Mouse (Mus musculus): ENCODE measurements around the gene Grik4. TPM values are rescaled to one million over a fixed set of nuclear protein-coding genes. Genes with fewer than 3 reads are reported as not detected.
A peak's percentile ranks its signal among the peaks of the same experiment; 100 is the strongest.

Grik4 gene
- polyA plus RNA-seq, 1 experiment from 2014 or later: 2.8 TPM

- no peak overlapping the region for H3K4me3 ChIP-seq (replicated peaks)
Observed at GRCm38 (mm10) chr9:42573616-42574350, 370.5 kb downstream of the Grik4 start.

GRCm38 (mm10) chr9:42573180-42573579 lies 371.1 kb downstream of the Grik4 start:
- peak; percentile 90 for ATAC-seq (ENCODE audit: low FRiP score)
- Histone ChIP-seq H3K4me1 (peaks cover 22% of the 10 kb centered on the region), H3K36me3 (replicated peaks) (no peaks in the 10 kb centered on the region), H3K9ac (no peak overlapping the region), H3K27ac (no peak overlapping the region; the same call in 1 of the 2 replicates), H3K4me3 (replicated peaks) (no peak overlapping the region), H3K4me2 (peak overlapping the region; percentile 44), H3K27me3 (peaks cover 16% of the 10 kb centered on the region; the same call in 1 of the 2 replicates), H3K9me3 (no peaks in the 10 kb centered on the region)
- WGBS: 6% methylated on average over 6 of the region's 6 CpGs

More at GRCm38 (mm10) chr9:42573616-42574350, 370.5 kb downstream of the Grik4 start:
- H3K9me3 ChIP-seq: no peaks in the 10 kb centered on the region
- no peak overlapping the region for H3K9ac ChIP-seq
- H3K36me3 ChIP-seq (replicated peaks): no peaks in the 10 kb centered on the region
- H3K27ac ChIP-seq: peak overlapping the region; percentile 65; the same call in 1 of the 2 replicates
- peak; percentile 55 for ATAC-seq (ENCODE audit: low FRiP score)
- peaks cover 16% of the 10 kb centered on the region; the same call in 1 of the 2 replicates for H3K27me3 ChIP-seq
- WGBS: 36% methylated on average over 14 of the region's 14 CpGs
- H3K4me2 ChIP-seq: peak overlapping the region; percentile 44
- peaks cover 22% of the 10 kb centered on the region for H3K4me1 ChIP-seq

- ATAC-seq (ENCODE audit: low FRiP score): no peak
- no peaks in the 10 kb centered on the region for H3K9me3 ChIP-seq
- H3K4me3 ChIP-seq (replicated peaks): no peak overlapping the region
- H3K27me3 ChIP-seq: no peaks in the 10 kb centered on the region
- no peak overlapping the region for H3K27ac ChIP-seq
- H3K4me1 ChIP-seq: peaks cover 15% of the 10 kb centered on the region
- 88% methylated on average over 4 of the region's 4 CpGs for WGBS
- no peak overlapping the region for H3K9ac ChIP-seq
- H3K4me2 ChIP-seq: no peak overlapping the region
- H3K36me3 ChIP-seq (replicated peaks): no peaks in the 10 kb centered on the region
Observed at GRCm38 (mm10) chr9:42565921-42566320, 378.4 kb downstream of the Grik4 start.

- H3K4me2 ChIP-seq: no peak overlapping the region
- no peak overlapping the region for H3K27ac ChIP-seq
- no peak overlapping the region for H3K4me3 ChIP-seq (replicated peaks)
- H3K4me1 ChIP-seq: peaks cover 2% of the 10 kb centered on the region
- H3K27me3 ChIP-seq: peaks cover 4% of the 10 kb centered on the region; the same call in 1 of the 2 replicates
- no peak for ATAC-seq (ENCODE audit: low FRiP score)
- no peak overlapping the region for H3K9ac ChIP-seq
- H3K36me3 ChIP-seq (replicated peaks): no peaks in the 10 kb centered on the region
- 97% methylated on average over 1 of the region's 1 CpGs for WGBS
- no peaks in the 10 kb centered on the region for H3K9me3 ChIP-seq
Observed at GRCm38 (mm10) chr9:42555186-42555585, 389.1 kb downstream of the Grik4 start.

GRCm38 (mm10) chr9:42550116-42550515 lies 394.2 kb downstream of the Grik4 start:
- peaks cover 5% of the 10 kb centered on the region for H3K4me1 ChIP-seq
- no peaks in the 10 kb centered on the region for H3K9me3 ChIP-seq
- no peak overlapping the region for H3K4me3 ChIP-seq (replicated peaks)
- no peak overlapping the region for H3K9ac ChIP-seq
- H3K27me3 ChIP-seq: peaks cover 4% of the 10 kb centered on the region; the same call in 1 of the 2 replicates
- H3K4me2 ChIP-seq: no peak overlapping the region
- peak; percentile 41; the same call in 1 of the 2 replicates for ATAC-seq (ENCODE audit: low FRiP score)
- H3K27ac ChIP-seq: no peak overlapping the region
- H3K36me3 ChIP-seq (replicated peaks): no peaks in the 10 kb centered on the region
- 18% methylated on average over 13 of the region's 13 CpGs for WGBS

GRCm38 (mm10) chr9:42548981-42549380 lies 395.3 kb downstream of the Grik4 start:
- Histone ChIP-seq H3K27me3 (peaks cover 4% of the 10 kb centered on the region; the same call in 1 of the 2 replicates), H3K27ac (no peak overlapping the region), H3K9ac (no peak overlapping the region), H3K4me1 (peaks cover 5% of the 10 kb centered on the region), H3K9me3 (no peaks in the 10 kb centered on the region), H3K36me3 (replicated peaks) (no peaks in the 10 kb centered on the region), H3K4me3 (replicated peaks) (no peak overlapping the region), H3K4me2 (no peak overlapping the region)
- ATAC-seq (ENCODE audit: low FRiP score): no peak
- WGBS: 69% methylated on average over 7 of the region's 7 CpGs

GRCm38 (mm10) chr9:42544521-42544920 lies 399.8 kb downstream of the Grik4 start:
- Histone ChIP-seq H3K27ac (no peak overlapping the region), H3K4me2 (no peak overlapping the region), H3K4me3 (replicated peaks) (no peak overlapping the region), H3K4me1 (no peaks in the 10 kb centered on the region), H3K9ac (no peak overlapping the region), H3K36me3 (replicated peaks) (no peaks in the 10 kb centered on the region), H3K9me3 (no peaks in the 10 kb centered on the region), H3K27me3 (no peaks in the 10 kb centered on the region)
- ATAC-seq (ENCODE audit: low FRiP score): no peak
- 75% methylated on average over 10 of the region's 10 CpGs for WGBS

- Histone ChIP-seq H3K4me3 (replicated peaks) (no peak overlapping the region), H3K9me3 (no peaks in the 10 kb centered on the region), H3K27me3 (no peaks in the 10 kb centered on the region), H3K9ac (no peak overlapping the region), H3K4me2 (no peak overlapping the region), H3K27ac (0 out of 2 replicates have a peak overlapping the region, but pooled peaks have one; percentile 3), H3K4me1 (peaks cover 20% of the 10 kb centered on the region), H3K36me3 (replicated peaks) (no peaks in the 10 kb centered on the region)
- no peak for ATAC-seq (ENCODE audit: low FRiP score)
- WGBS: 72% methylated on average over 8 of the region's 8 CpGs
Observed at GRCm38 (mm10) chr9:42533491-42533890, 410.8 kb downstream of the Grik4 start.

GRCm38 (mm10) chr9:42533041-42533440 lies 411.3 kb downstream of the Grik4 start:
- H3K9ac ChIP-seq: no peak overlapping the region
- no peak for ATAC-seq (ENCODE audit: low FRiP score)
- no peaks in the 10 kb centered on the region for H3K36me3 ChIP-seq (replicated peaks)
- peaks cover 21% of the 10 kb centered on the region for H3K4me1 ChIP-seq
- H3K9me3 ChIP-seq: no peaks in the 10 kb centered on the region
- 0 out of 2 replicates have a peak overlapping the region, but pooled peaks have one; percentile 22 for H3K27ac ChIP-seq
- H3K27me3 ChIP-seq: no peaks in the 10 kb centered on the region
- no peak overlapping the region for H3K4me3 ChIP-seq (replicated peaks)
- H3K4me2 ChIP-seq: no peak overlapping the region
- WGBS: 5% methylated on average over 6 of the region's 6 CpGs

GRCm38 (mm10) chr9:42531951-42532350 lies 412.3 kb downstream of the Grik4 start:
- 48% methylated on average over 3 of the region's 3 CpGs for WGBS
- H3K9ac ChIP-seq: no peak overlapping the region
- H3K36me3 ChIP-seq (replicated peaks): no peaks in the 10 kb centered on the region
- no peak overlapping the region for H3K27ac ChIP-seq
- ATAC-seq (ENCODE audit: low FRiP score): no peak
- no peaks in the 10 kb centered on the region for H3K9me3 ChIP-seq
- H3K27me3 ChIP-seq: no peaks in the 10 kb centered on the region
- H3K4me2 ChIP-seq: no peak overlapping the region
- no peak overlapping the region for H3K4me3 ChIP-seq (replicated peaks)
- peaks cover 23% of the 10 kb centered on the region for H3K4me1 ChIP-seq

GRCm38 (mm10) chr9:42530221-42531152 lies 413.8 kb downstream of the Grik4 start:
- H3K4me2 ChIP-seq: no peak overlapping the region
- no peaks in the 10 kb centered on the region for H3K9me3 ChIP-seq
- 77% methylated on average over 7 of the region's 7 CpGs for WGBS
- H3K9ac ChIP-seq: no peak overlapping the region
- peak; percentile 46; the same call in 1 of the 2 replicates for ATAC-seq (ENCODE audit: low FRiP score)
- H3K27me3 ChIP-seq: no peaks in the 10 kb centered on the region
- H3K27ac ChIP-seq: peak overlapping the region; percentile 80
- no peak overlapping the region for H3K4me3 ChIP-seq (replicated peaks)
- peaks cover 23% of the 10 kb centered on the region for H3K4me1 ChIP-seq
- no peaks in the 10 kb centered on the region for H3K36me3 ChIP-seq (replicated peaks)

GRCm38 (mm10) chr9:42520587-42521084 lies 423.7 kb downstream of the Grik4 start:
- Histone ChIP-seq H3K9ac (peak overlapping the region; percentile 55), H3K36me3 (replicated peaks) (no peaks in the 10 kb centered on the region), H3K27ac (no peak overlapping the region), H3K4me3 (replicated peaks) (peak overlapping the region; percentile 35), H3K9me3 (no peaks in the 10 kb centered on the region), H3K4me2 (peak overlapping the region; percentile 67), H3K4me1 (peaks cover 11% of the 10 kb centered on the region), H3K27me3 (peaks cover 29% of the 10 kb centered on the region)
- ATAC-seq (ENCODE audit: low FRiP score): peak; percentile 58; the same call in 1 of the 2 replicates
- WGBS: 3% methylated on average over 36 of the region's 36 CpGs

Measured in forebrain, embryonic 12.5 days (tissue).